9 mouse cellular contexts compared by ENCODE assay signal in the genomic region with DNA sequence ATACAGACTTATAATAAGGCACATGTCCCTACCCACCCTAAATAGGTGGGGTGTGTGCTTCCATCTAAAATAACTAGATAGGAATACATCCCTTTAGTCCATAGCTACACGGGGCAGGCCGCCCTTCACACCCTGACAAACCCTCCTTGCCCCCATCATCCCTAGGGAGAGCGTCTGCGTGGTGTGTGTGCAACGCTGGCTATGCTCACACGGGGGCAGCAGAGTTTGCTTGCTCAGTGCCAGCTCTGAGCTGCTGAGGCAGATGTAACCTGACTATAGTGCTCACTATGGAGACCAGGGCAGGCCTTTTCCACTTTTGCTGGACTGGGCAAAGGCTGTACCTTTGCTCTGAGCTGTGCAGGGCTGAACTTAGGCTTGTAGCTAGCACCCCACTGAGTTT. TPM values are rescaled to one million over a fixed set of nuclear protein-coding genes. Genes with fewer than 3 reads are reported as not detected.
DNase-seq lines count a peak whose midpoint lies in the region; ATAC-seq lines count a peak whose summit lies in the region.
"Had no signal": no experiment of that assay in that cellular context is flagged by ENCODE, and none has a peak within 500 bp of the region (broad histone marks: within the 10 kb centered on the region; RNA-seq: fewer than 3 reads in every experiment).

No protein-coding gene starts in this region.

- H3K27ac ChIP-seq in intestine, embryonic 16.5 days (ENCODE audit: low read length) = no peak overlapping the region
- no peak overlapping the region for H3K27ac ChIP-seq in limb, embryonic 13.5 days
- no peak overlapping the region for H3K27ac ChIP-seq in midbrain, embryonic 13.5 days
- H3K27ac ChIP-seq: limb, embryonic 15.5 days had no signal

- H3K36me3 ChIP-seq in intestine, embryonic 16.5 days (ENCODE audit: control insufficient read depth, insufficient read depth, low read length) = no peaks in the 10 kb centered on the region
- no peaks in the 10 kb centered on the region for H3K36me3 ChIP-seq in limb, embryonic 13.5 days
- H3K36me3 ChIP-seq in midbrain, embryonic 13.5 days = no peaks in the 10 kb centered on the region
- H3K36me3 ChIP-seq: limb, embryonic 15.5 days had no signal

- H3K9ac ChIP-seq in intestine, embryonic 16.5 days (ENCODE audit: low read depth, low read length) = no peak overlapping the region
- H3K9ac ChIP-seq in limb, embryonic 13.5 days = no peak overlapping the region
- no peak overlapping the region for H3K9ac ChIP-seq in midbrain, embryonic 13.5 days (replicated peaks)
- H3K9ac ChIP-seq: limb, embryonic 15.5 days had no signal

- H3K9me3 ChIP-seq in intestine, embryonic 16.5 days (ENCODE audit: control insufficient read depth, low read length) = no peaks in the 10 kb centered on the region
- peaks cover 3% of the 10 kb centered on the region; the same call in 1 of the 2 replicates for H3K9me3 ChIP-seq in limb, embryonic 13.5 days
- H3K9me3 ChIP-seq in midbrain, embryonic 13.5 days = no peaks in the 10 kb centered on the region
- H3K9me3 ChIP-seq: limb, embryonic 15.5 days had no signal

- no peak overlapping the region for H3K4me3 ChIP-seq in intestine, embryonic 16.5 days (ENCODE audit: low read length)
- no peak overlapping the region for H3K4me3 ChIP-seq in limb, embryonic 13.5 days
- H3K4me3 ChIP-seq in midbrain, embryonic 13.5 days (replicated peaks) = no peak overlapping the region
- H3K4me3 ChIP-seq: limb, embryonic 15.5 days had no signal

- H3K4me1 ChIP-seq in intestine, embryonic 16.5 days (ENCODE audit: control insufficient read depth, insufficient read depth, low read length) = no peaks in the 10 kb centered on the region
- no peaks in the 10 kb centered on the region for H3K4me1 ChIP-seq in limb, embryonic 13.5 days
- H3K4me1 ChIP-seq in midbrain, embryonic 13.5 days (replicated peaks) = no peaks in the 10 kb centered on the region
- H3K4me1 ChIP-seq: limb, embryonic 15.5 days had no signal

- H3K27me3 ChIP-seq in intestine, embryonic 16.5 days (replicated peaks; ENCODE audit: control insufficient read depth, insufficient read depth, low read length) = no peaks in the 10 kb centered on the region
- no peaks in the 10 kb centered on the region for H3K27me3 ChIP-seq in limb, embryonic 13.5 days
- H3K27me3 ChIP-seq in midbrain, embryonic 13.5 days = no peaks in the 10 kb centered on the region
- H3K27me3 ChIP-seq: limb, embryonic 15.5 days had no signal

- peak; percentile 58 for ATAC-seq in intestine, embryonic 16.5 days
- peak; percentile 44 for ATAC-seq in limb, embryonic 13.5 days (ENCODE audit: low FRiP score, low read depth)
- ATAC-seq in midbrain, embryonic 13.5 days = peak; percentile 46

- DNase-seq in cerebellum, postnatal 10 days = peak; percentile 66 to 69
- no peak for DNase-seq in cerebellum, adult 9-11 months
- peak; percentile 57 to 64 for DNase-seq in adrenal gland, postnatal 36 days
- peak; percentile 57 for DNase-seq in frontal cortex, postnatal 36 days (ENCODE audit: low spot score in 2 of 2)
- DNase-seq in spleen, postnatal 14 days (ENCODE audit: low spot score in 2 of 2) = peak; percentile 67 to 75

- H3K4me2 ChIP-seq in intestine, embryonic 16.5 days (ENCODE audit: low read depth, low read length) = no peak overlapping the region
- H3K4me2 ChIP-seq in limb, embryonic 13.5 days (replicated peaks) = no peak overlapping the region
- no peak overlapping the region for H3K4me2 ChIP-seq in midbrain, embryonic 13.5 days (replicated peaks)
- H3K4me2 ChIP-seq: limb, embryonic 15.5 days had no signal

- WGBS in intestine, embryonic 16.5 days = 25% methylated on average over 6 of the region's 6 CpGs
- 21% methylated on average over 6 of the region's 6 CpGs for WGBS in limb, embryonic 13.5 days
- WGBS in midbrain, embryonic 13.5 days = 41% methylated on average over 6 of the region's 6 CpGs

RNA-seq across cellular contexts. Expression of a gene that starts 37.0 kb away (rescaled TPM):
- 1 to 10 TPM; 4.5 to 7.4 TPM for total RNA-seq in adrenal gland, postnatal 36 days (2021)
- 5.6 and 5.8 TPM in 2 replicates for polyA plus RNA-seq in intestine, embryonic 16.5 days (2015; fragmentation: Nextera tagmentation; extraction: Ambion mirVana)
- polyA plus RNA-seq in limb, embryonic 13.5 days (2015; fragmentation: Nextera tagmentation; extraction: Ambion mirVana) = 21.2 and 23.4 TPM in 2 replicates
- 24.7 and 30.2 TPM in 2 replicates for polyA plus RNA-seq in midbrain, embryonic 13.5 days (2015; fragmentation: Nextera tagmentation; extraction: Ambion mirVana)
